Mouse (Mus musculus) leukemia stem cell, adult 10-12 weeks (primary cell): Measurements from ENCODE around the gene Dsp. TPM values are rescaled to one million over a fixed set of nuclear protein-coding genes. Genes with fewer than 3 reads are reported as not detected.

Source experiments
- polyA plus RNA-seq: library from polyadenylated mRNA; stranded (reverse); fragments of >175 nt; gene quantifications from 2 replicates; pipeline ENCODE4 v1.2.3, GENCODE M21; 2012; ENCODE audit warnings: low replicate concordance

The Dsp gene
- 0.07 TPM in 2 replicates for polyA plus RNA-seq

DNA sequence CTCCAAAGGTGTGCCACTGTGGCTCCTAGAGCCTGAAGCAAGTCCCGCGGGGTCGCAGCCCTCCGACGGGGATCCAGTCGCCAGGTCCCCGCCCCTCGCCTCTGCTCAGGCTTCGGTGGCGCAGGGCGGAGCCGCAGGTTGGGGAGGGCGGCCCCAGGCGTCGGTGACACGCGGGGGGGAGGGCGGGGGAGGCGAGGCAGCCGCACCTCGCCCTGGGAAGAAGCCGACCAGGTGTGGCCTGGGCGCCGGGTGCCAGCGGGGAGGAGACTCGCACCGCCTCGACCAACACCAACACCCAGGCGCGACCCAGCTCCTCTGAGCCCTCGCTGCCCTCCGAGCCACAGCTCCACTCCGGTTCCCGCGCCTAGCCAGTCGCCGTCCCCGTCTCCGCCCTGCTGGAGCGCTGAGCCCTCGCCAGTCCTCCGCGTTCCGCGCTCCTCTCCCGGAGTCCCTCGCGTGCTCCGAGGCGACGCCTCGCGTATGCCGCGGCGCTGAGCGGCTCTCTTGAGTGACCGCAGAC lies at the start of gene Dsp:
Dsp (plus strand) TSS at position 226 of the 520 bp plus-strand sequence.

DNA sequence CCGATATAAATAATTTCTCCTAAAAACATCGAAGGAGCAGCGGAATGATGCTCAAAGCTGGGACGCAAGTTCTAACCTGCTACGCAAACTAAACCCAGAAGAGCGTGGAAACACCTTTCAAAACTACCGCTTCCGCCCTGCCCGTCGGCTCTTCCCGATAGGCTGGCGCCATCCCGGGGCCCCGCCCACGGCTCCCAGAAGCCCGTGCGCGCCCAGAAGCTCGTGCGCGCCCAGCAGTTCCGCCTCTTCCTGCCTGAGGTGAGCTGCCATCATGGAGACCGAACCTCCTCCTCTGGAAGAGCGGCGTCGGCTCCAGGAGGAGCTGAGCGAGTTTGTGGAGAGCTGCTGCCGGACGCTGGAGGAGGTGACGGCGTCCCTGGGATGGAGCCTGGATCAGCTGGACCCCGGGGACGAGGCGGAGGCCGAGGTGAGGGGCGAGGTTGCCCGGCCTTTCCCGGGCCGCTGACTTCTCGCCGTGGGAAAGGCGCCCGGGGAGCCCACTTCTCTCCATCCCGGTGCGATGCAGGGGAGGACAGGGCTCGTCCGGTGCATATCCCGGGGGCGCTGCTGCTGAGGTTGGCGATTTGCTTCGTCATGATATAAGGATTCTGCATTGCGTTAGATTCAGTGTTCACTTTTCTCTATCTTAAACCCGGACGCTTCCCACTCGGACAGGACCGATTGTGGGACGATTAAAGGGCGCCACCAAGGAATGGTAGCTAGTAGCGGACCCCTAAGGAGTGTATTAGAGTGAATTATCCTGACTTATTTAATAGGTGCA lies 53.8 kb downstream of the Dsp start, which contains the start of gene Snrnp48:
Snrnp48 (plus strand) TSS at position 237 of the 781 bp plus-strand sequence.

Other genes with a start within 250 kb of the Dsp start
- 30.1 and 30.3 TPM in 2 replicates for gene Ssr1, start 157.1 kb upstream of the Dsp start, polyA plus RNA-seq
- gene Riok1, start 114.3 kb upstream of the Dsp start, polyA plus RNA-seq: 20.5 and 26.4 TPM in 2 replicates
- gene Cage1, start 114.2 kb upstream of the Dsp start, polyA plus RNA-seq: 0.07 and 0.08 TPM in 2 replicates
- 21.4 and 27.7 TPM in 2 replicates for gene Snrnp48, start 53.6 kb downstream of the Dsp start, polyA plus RNA-seq
- 1.1 and 2.2 TPM in 2 replicates for gene Bmp6, start 193.8 kb downstream of the Dsp start, polyA plus RNA-seq